Mouse (Mus musculus): Measurements from ENCODE around the gene Acox3.

DNA sequence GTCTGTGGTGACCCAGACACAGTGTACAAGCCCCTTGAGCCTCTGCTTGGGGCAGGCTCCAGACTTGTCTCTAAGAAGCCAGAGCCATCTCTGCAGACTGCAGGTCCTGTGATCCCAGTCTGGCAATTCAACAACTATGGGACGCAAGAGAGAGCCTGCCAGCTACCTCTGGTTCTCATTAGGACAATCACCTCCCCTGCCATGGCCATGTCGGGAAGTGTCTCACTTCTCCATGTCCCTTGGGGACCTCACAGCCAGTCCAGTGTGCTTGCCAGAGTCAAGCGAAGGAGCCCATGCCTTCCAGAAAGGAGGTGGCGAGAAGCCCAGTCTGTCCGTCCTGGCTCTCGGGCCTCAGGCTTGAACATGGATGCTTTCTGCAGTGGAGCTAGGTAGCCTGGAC lies 50.0 kb downstream of the Acox3 start:
- no peak for TF ChIP-seq CTCF (IDR thresholded peaks at IDR 0.05; ENCODE audit: borderline replicate concordance, extremely low read depth, insufficient read depth, insufficient read length)
- TF ChIP-seq POLR2A (IDR thresholded peaks at IDR 0.05; ENCODE audit: borderline replicate concordance, extremely low read depth, insufficient read depth, insufficient read length, poor library complexity, severe bottlenecking) = no peak

Measured in brain, embryonic 14.5 days (tissue).